Mouse (Mus musculus) forebrain, embryonic 12.5 days (tissue): ENCODE results near the gene Defb15. TPM values are rescaled to one million over a fixed set of nuclear protein-coding genes. Genes with fewer than 3 reads are reported as not detected.
"Not testable (repeated sequence)": the region's sequence is repeated elsewhere in the genome, so short reads cannot be mapped to it uniquely, and the experiment has no call there.

Source experiments
- ATAC-seq: fragments of 200-750 bp; cut with Nextera tagmentation; 2 replicates; pipeline ENCODE4 v1.8.0; 2017; ENCODE audit warnings: moderate TSS enrichment; ENCODE audit not compliant: low FRiP score
- H3K27ac ChIP-seq: fragments of 300-500 bp; sonication (generic); 2 replicates; pipeline ENCODE4 v1.5.1; 2016; ENCODE audit warnings: mild to moderate bottlenecking
- H3K27me3 ChIP-seq: fragments of 300-500 bp; sonication (generic); 2 replicates; pipeline ENCODE4 v1.6.1; 2016; ENCODE audit warnings: mild to moderate bottlenecking
- H3K36me3 ChIP-seq: fragments of 300-500 bp; sonication (generic); replicated peaks from 2 replicates; pipeline ENCODE4 v1.6.1; 2016; ENCODE audit warnings: mild to moderate bottlenecking
- H3K4me1 ChIP-seq: fragments of 300-500 bp; sonication (generic); 2 replicates; pipeline ENCODE4 v1.6.1; 2016
- H3K4me2 ChIP-seq: fragments of 300-500 bp; sonication (generic); 2 replicates; pipeline ENCODE4 v1.6.1; 2016; ENCODE audit warnings: mild to moderate bottlenecking, moderate library complexity
- H3K4me3 ChIP-seq: fragments of 300-500 bp; sonication (generic); replicated peaks from 2 replicates; pipeline ENCODE4 v1.5.1; 2016; ENCODE audit warnings: mild to moderate bottlenecking
- H3K9ac ChIP-seq: fragments of 300-500 bp; sonication (generic); 2 replicates; pipeline ENCODE4 v1.6.1; 2016; ENCODE audit warnings: mild to moderate bottlenecking
- H3K9me3 ChIP-seq: fragments of 300-500 bp; sonication (generic); 2 replicates; pipeline ENCODE4 v1.6.1; 2016
- WGBS: fragments of 180-500 bp; shearing (Covaris S2); methylation state at CpG from one replicate; pipeline ENCODE4 v1.1.7; 2016; 5-methylcytosine and 5-hydroxymethylcytosine counted together
- polyA plus RNA-seq: library from polyadenylated mRNA; unstranded; fragments of >200 nt; fragmentation: Nextera tagmentation; extraction: Ambion mirVana; gene quantifications from 2 replicates; pipeline ENCODE4 v1.2.1, GENCODE M21; 2016

Gene Defb15
- polyA plus RNA-seq = not detected in 2 replicates

- no peak within 1 kb of the TSS for H3K4me3 ChIP-seq
- H3K27ac ChIP-seq = no peak within 1 kb of the TSS
- WGBS = 95% methylated on average over 6 of the region's 6 CpGs
- no peak within 1 kb of the TSS for H3K9ac ChIP-seq
- H3K4me2 ChIP-seq = no peak within 1 kb of the TSS
- ATAC-seq = no peak
- no peaks in the 10 kb centered on the region for H3K27me3 ChIP-seq
- H3K36me3 ChIP-seq = no peaks in the 10 kb centered on the region
- no peaks in the 10 kb centered on the region for H3K9me3 ChIP-seq
- H3K4me1 ChIP-seq = no peaks in the 10 kb centered on the region
These were observed at the start of gene Defb15 for GRCm38 (mm10) chr8:21932610-21933009. TSS of gene Defb15 (minus strand) at chr8:21932710.

GRCm38 (mm10) chr8:21981664-21982337 lies 49.3 kb upstream of the Defb15 start:
- Histone ChIP-seq H3K27ac (no peak overlapping the region), H3K4me2 (no peak overlapping the region), H3K9me3 (no peaks in the 10 kb centered on the region), H3K36me3 (no peaks in the 10 kb centered on the region), H3K9ac (no peak overlapping the region), H3K4me1 (no peaks in the 10 kb centered on the region), H3K27me3 (no peaks in the 10 kb centered on the region), H3K4me3 (no peak overlapping the region)
- no peak for ATAC-seq
- 67% methylated on average over 8 of the region's 8 CpGs for WGBS

GRCm38 (mm10) chr8:21978193-21978592 lies 45.7 kb upstream of the Defb15 start:
- H3K4me2 ChIP-seq = no peak overlapping the region
- no peaks in the 10 kb centered on the region for H3K9me3 ChIP-seq
- no peak for ATAC-seq
- H3K4me1 ChIP-seq = no peaks in the 10 kb centered on the region
- WGBS = 65% methylated on average over 4 of the region's 4 CpGs
- no peak overlapping the region for H3K4me3 ChIP-seq
- H3K36me3 ChIP-seq = no peaks in the 10 kb centered on the region
- no peak overlapping the region for H3K27ac ChIP-seq
- H3K9ac ChIP-seq = no peak overlapping the region
- no peaks in the 10 kb centered on the region for H3K27me3 ChIP-seq

GRCm38 (mm10) chr8:21969475-21969874 lies 37.0 kb upstream of the Defb15 start, which contains the start of gene Ccdc70:
TSS of gene Ccdc70 (plus strand) at chr8:21969775.
- Histone ChIP-seq H3K36me3 (no peaks in the 10 kb centered on the region), H3K27me3 (no peaks in the 10 kb centered on the region), H3K4me3 (no peak within 1 kb of the TSS), H3K9ac (no peak within 1 kb of the TSS), H3K27ac (no peak within 1 kb of the TSS), H3K9me3 (no peaks in the 10 kb centered on the region), H3K4me2 (no peak within 1 kb of the TSS), H3K4me1 (no peaks in the 10 kb centered on the region)
- WGBS = 87% methylated on average over 3 of the region's 3 CpGs
- no peak for ATAC-seq

GRCm38 (mm10) chr8:21966646-21967045 lies 34.1 kb upstream of the Defb15 start:
- no peak overlapping the region for H3K4me2 ChIP-seq
- no peak overlapping the region for H3K4me3 ChIP-seq
- 86% methylated on average over 1 of the region's 1 CpGs for WGBS
- H3K9me3 ChIP-seq = no peaks in the 10 kb centered on the region
- H3K4me1 ChIP-seq = no peaks in the 10 kb centered on the region
- H3K9ac ChIP-seq = no peak overlapping the region
- H3K36me3 ChIP-seq = no peaks in the 10 kb centered on the region
- H3K27ac ChIP-seq = no peak overlapping the region
- no peaks in the 10 kb centered on the region for H3K27me3 ChIP-seq
- ATAC-seq = no peak

GRCm38 (mm10) chr8:21958414-21958813 lies 25.9 kb upstream of the Defb15 start, which contains the start of gene Fam90a1a:
TSS of gene Fam90a1a (plus strand) at chr8:21958714.
- Histone ChIP-seq H3K36me3 (no peaks in the 10 kb centered on the region), H3K27ac (no peak within 1 kb of the TSS), H3K9ac (no peak within 1 kb of the TSS), H3K9me3 (no peaks in the 10 kb centered on the region), H3K27me3 (no peaks in the 10 kb centered on the region), H3K4me3 (no peak within 1 kb of the TSS), H3K4me2 (no peak within 1 kb of the TSS), H3K4me1 (no peaks in the 10 kb centered on the region)
- no peak for ATAC-seq
- WGBS = 90% methylated on average over 2 of the region's 2 CpGs

GRCm38 (mm10) chr8:21956336-21956735 lies 23.8 kb upstream of the Defb15 start:
- WGBS = 93% methylated on average over 3 of the region's 3 CpGs
- no peak overlapping the region for H3K4me2 ChIP-seq
- no peaks in the 10 kb centered on the region for H3K36me3 ChIP-seq

GRCm38 (mm10) chr8:21955321-21955720 lies 22.8 kb upstream of the Defb15 start:
- no peak overlapping the region for H3K4me3 ChIP-seq
- H3K4me1 ChIP-seq = no peaks in the 10 kb centered on the region
- H3K4me2 ChIP-seq = no peak overlapping the region
- H3K9ac ChIP-seq = no peak overlapping the region
- 6% methylated on average over 9 of the region's 9 CpGs for WGBS
- H3K9me3 ChIP-seq = no peaks in the 10 kb centered on the region
- H3K27ac ChIP-seq = no peak overlapping the region
- H3K36me3 ChIP-seq = no peaks in the 10 kb centered on the region
- H3K27me3 ChIP-seq = no peaks in the 10 kb centered on the region
- no peak for ATAC-seq

More at GRCm38 (mm10) chr8:21956336-21956735, 23.8 kb upstream of the Defb15 start:
- H3K4me3 ChIP-seq = no peak overlapping the region
- H3K27me3 ChIP-seq = no peaks in the 10 kb centered on the region
- H3K9ac ChIP-seq = no peak overlapping the region
- H3K9me3 ChIP-seq = no peaks in the 10 kb centered on the region
- ATAC-seq = no peak
- no peak overlapping the region for H3K27ac ChIP-seq
- no peaks in the 10 kb centered on the region for H3K4me1 ChIP-seq

GRCm38 (mm10) chr8:21947311-21948017 lies 15.0 kb upstream of the Defb15 start:
- Histone ChIP-seq H3K27me3 (no peaks in the 10 kb centered on the region), H3K4me3 (no peak overlapping the region), H3K27ac (no peak overlapping the region), H3K4me2 (no peak overlapping the region), H3K36me3 (no peaks in the 10 kb centered on the region), H3K4me1 (no peaks in the 10 kb centered on the region), H3K9me3 (no peaks in the 10 kb centered on the region), H3K9ac (no peak overlapping the region)
- no peak for ATAC-seq
- 65% methylated on average over 9 of the region's 9 CpGs for WGBS

- H3K4me2 ChIP-seq = no peak within 1 kb of the TSS
These were observed 14.0 kb upstream of the Defb15 start, which contains the start of gene Defb13 for GRCm38 (mm10) chr8:21946462-21946861. TSS of gene Defb13 (plus strand) at chr8:21946762.

GRCm38 (mm10) chr8:21938052-21938451 lies 5.5 kb upstream of the Defb15 start, which contains the start of gene Defb35:
TSS of gene Defb35 (plus strand) at chr8:21938352.
- WGBS = 89% methylated on average over 4 of the region's 4 CpGs
- not testable (repeated sequence) for H3K4me2 ChIP-seq, H3K27me3 ChIP-seq, H3K36me3 ChIP-seq, H3K27ac ChIP-seq, H3K9ac ChIP-seq, H3K4me1 ChIP-seq, ATAC-seq, H3K9me3 ChIP-seq, H3K4me3 ChIP-seq

More at GRCm38 (mm10) chr8:21946462-21946861, 14.0 kb upstream of the Defb15 start, which contains the start of gene Defb13:
- no peaks in the 10 kb centered on the region for H3K36me3 ChIP-seq
- H3K4me1 ChIP-seq = no peaks in the 10 kb centered on the region
- no peak within 1 kb of the TSS for H3K27ac ChIP-seq
- no peaks in the 10 kb centered on the region for H3K27me3 ChIP-seq
- H3K4me3 ChIP-seq = no peak within 1 kb of the TSS
- H3K9me3 ChIP-seq = no peaks in the 10 kb centered on the region
- no peak for ATAC-seq
- WGBS = 81% methylated on average over 6 of the region's 6 CpGs
- H3K9ac ChIP-seq = no peak within 1 kb of the TSS

GRCm38 (mm10) chr8:21930754-21931153 lies 1.8 kb downstream of the Defb15 start:
- not testable (repeated sequence) for H3K27me3 ChIP-seq, H3K36me3 ChIP-seq, H3K9me3 ChIP-seq, H3K4me1 ChIP-seq, H3K4me2 ChIP-seq, H3K27ac ChIP-seq, ATAC-seq, H3K4me3 ChIP-seq, H3K9ac ChIP-seq
- WGBS = 60% methylated on average over 3 of the region's 3 CpGs
